Mouse (Mus musculus): Measurements from ENCODE around the gene Tcn2.
"Not testable (repeated sequence)": the region's sequence is repeated elsewhere in the genome, so short reads cannot be mapped to it uniquely, and the experiment has no call there.

Tcn2 gene

GRCm38 (mm10) chr11:3931511-3932211 is at the start of gene Tcn2:
Gene Tcn2 (minus strand): TSS chr11:3932159.
- DNase-seq (ENCODE audit: low read depth, low spot score) = no peak

GRCm38 (mm10) chr11:3981536-3981935 is 49.6 kb upstream of the Tcn2 start:
- no peak for DNase-seq (ENCODE audit: low read depth, low spot score)

- DNase-seq (ENCODE audit: low read depth, low spot score) = no peak
These were observed 46.5 kb upstream of the Tcn2 start for GRCm38 (mm10) chr11:3978421-3978820.

GRCm38 (mm10) chr11:3976678-3977077 is 44.7 kb upstream of the Tcn2 start, which contains the start of gene 4930556J24Rik:
Gene 4930556J24Rik (minus strand): TSS chr11:3976778.
- DNase-seq (ENCODE audit: low read depth, low spot score) = no peak

GRCm38 (mm10) chr11:3974311-3974710 is 42.4 kb upstream of the Tcn2 start:
- DNase-seq (ENCODE audit: low read depth, low spot score) = no peak

GRCm38 (mm10) chr11:3973081-3973480 is 41.1 kb upstream of the Tcn2 start:
- DNase-seq (ENCODE audit: low read depth, low spot score) = no peak

GRCm38 (mm10) chr11:3970361-3970760 is 38.4 kb upstream of the Tcn2 start:
- no peak for DNase-seq (ENCODE audit: low read depth, low spot score)

GRCm38 (mm10) chr11:3969837-3970236 is 37.9 kb upstream of the Tcn2 start:
- DNase-seq (ENCODE audit: low read depth, low spot score) = no peak

GRCm38 (mm10) chr11:3964416-3965172 is 32.6 kb upstream of the Tcn2 start:
- no peak for DNase-seq (ENCODE audit: low read depth, low spot score)

GRCm38 (mm10) chr11:3963610-3964415 is 31.9 kb upstream of the Tcn2 start, which contains the start of gene Pes1:
Gene Pes1 (plus strand): TSS chr11:3963975.
- DNase-seq (ENCODE audit: low read depth, low spot score) = peak; percentile 79

GRCm38 (mm10) chr11:3963155-3963554 is 31.2 kb upstream of the Tcn2 start:
- no peak for DNase-seq (ENCODE audit: low read depth, low spot score)

GRCm38 (mm10) chr11:3961761-3962160 is 29.8 kb upstream of the Tcn2 start:
- no peak for DNase-seq (ENCODE audit: low read depth, low spot score)

- no peak for DNase-seq (ENCODE audit: low read depth, low spot score)
These were observed 28.9 kb upstream of the Tcn2 start for GRCm38 (mm10) chr11:3960901-3961300.

GRCm38 (mm10) chr11:3955371-3955770 is 23.4 kb upstream of the Tcn2 start:
- DNase-seq (ENCODE audit: low read depth, low spot score) = not testable (repeated sequence)

- DNase-seq (ENCODE audit: low read depth, low spot score) = not testable (repeated sequence)
These were observed 22.9 kb upstream of the Tcn2 start for GRCm38 (mm10) chr11:3954876-3955275.

GRCm38 (mm10) chr11:3946386-3946785 is 14.4 kb upstream of the Tcn2 start:
- no peak for DNase-seq (ENCODE audit: low read depth, low spot score)

GRCm38 (mm10) chr11:3941371-3941770 is 9.4 kb upstream of the Tcn2 start:
- no peak for DNase-seq (ENCODE audit: low read depth, low spot score)

- DNase-seq (ENCODE audit: low read depth, low spot score) = no peak
These were observed 5.4 kb upstream of the Tcn2 start for GRCm38 (mm10) chr11:3937321-3937874.

- no peak for DNase-seq (ENCODE audit: low read depth, low spot score)
These were observed 4.4 kb upstream of the Tcn2 start for GRCm38 (mm10) chr11:3936318-3936717.

GRCm38 (mm10) chr11:3935135-3935534 is 3.2 kb upstream of the Tcn2 start:
- no peak for DNase-seq (ENCODE audit: low read depth, low spot score)

GRCm38 (mm10) chr11:3933756-3934285 is 1.9 kb upstream of the Tcn2 start:
- DNase-seq (ENCODE audit: low read depth, low spot score) = no peak

All from retina, postnatal 7 days (tissue).